Mouse (Mus musculus) midbrain, embryonic 16.5 days (tissue): ENCODE data around the gene Syt1. TPM values are rescaled to one million over a fixed set of nuclear protein-coding genes. Genes with fewer than 3 reads are reported as not detected.

ENCODE experiments used
- ATAC-seq: fragments of 200-750 bp; cut with Nextera tagmentation; 2 replicates; pipeline ENCODE4 v1.8.0; 2017; ENCODE audit warnings: moderate TSS enrichment
- H3K27ac ChIP-seq: fragments of 300-500 bp; sonication (generic); 2 replicates; pipeline ENCODE4 v1.5.1; 2014; ENCODE audit warnings: mild to moderate bottlenecking, low read length, mixed read lengths
- H3K27me3 ChIP-seq: fragments of 300-500 bp; sonication (generic); 2 replicates; pipeline ENCODE4 v1.6.1; 2014; ENCODE audit warnings: low read depth, low read length, mixed read lengths; ENCODE audit not compliant: control insufficient read depth, insufficient read depth
- H3K36me3 ChIP-seq: fragments of 300-500 bp; sonication (generic); 2 replicates; pipeline ENCODE4 v1.6.1; 2014; ENCODE audit warnings: mild to moderate bottlenecking, low read length, moderate library complexity, mixed read lengths; ENCODE audit not compliant: control insufficient read depth, insufficient read depth
- H3K4me1 ChIP-seq: fragments of 300-500 bp; sonication (generic); 2 replicates; pipeline ENCODE4 v1.6.1; 2014; ENCODE audit warnings: mild to moderate bottlenecking, low read length, mixed read lengths; ENCODE audit not compliant: control insufficient read depth, insufficient read depth
- H3K4me2 ChIP-seq: fragments of 300-500 bp; sonication (generic); 2 replicates; pipeline ENCODE4 v1.6.1; 2014; ENCODE audit warnings: mild to moderate bottlenecking, low read length, mixed read lengths
- H3K4me3 ChIP-seq: fragments of 300-500 bp; sonication (generic); 2 replicates; pipeline ENCODE4 v1.5.1; 2014; ENCODE audit warnings: low read depth, mild to moderate bottlenecking, low read length, moderate library complexity, mixed read lengths
- H3K9ac ChIP-seq: fragments of 300-500 bp; sonication (generic); 2 replicates; pipeline ENCODE4 v1.6.1; 2014; ENCODE audit warnings: low read depth, low read length, mixed read lengths
- H3K9me3 ChIP-seq: fragments of 300-500 bp; sonication (generic); replicated peaks from 2 replicates; pipeline ENCODE4 v1.6.1; 2014; ENCODE audit warnings: mild to moderate bottlenecking, low read length, mixed read lengths; ENCODE audit not compliant: control insufficient read depth, poor library complexity, severe bottlenecking
- WGBS: fragments of 180-500 bp; shearing (Covaris S2); extraction: QIAGEN DNeasy Blood & Tissue Kit; methylation state at CpG from one replicate; pipeline ENCODE4 v1.1.7; 2014; 5-methylcytosine and 5-hydroxymethylcytosine counted together
- polyA plus RNA-seq: library from polyadenylated mRNA; unstranded; fragments of >200 nt; fragmentation: Nextera tagmentation; extraction: Ambion mirVana; gene quantifications from 2 replicates; pipeline ENCODE4 v1.2.1, GENCODE M21; 2015

Syt1 gene
- polyA plus RNA-seq, 1 experiment from 2014 or later, result 146 TPM

DNA sequence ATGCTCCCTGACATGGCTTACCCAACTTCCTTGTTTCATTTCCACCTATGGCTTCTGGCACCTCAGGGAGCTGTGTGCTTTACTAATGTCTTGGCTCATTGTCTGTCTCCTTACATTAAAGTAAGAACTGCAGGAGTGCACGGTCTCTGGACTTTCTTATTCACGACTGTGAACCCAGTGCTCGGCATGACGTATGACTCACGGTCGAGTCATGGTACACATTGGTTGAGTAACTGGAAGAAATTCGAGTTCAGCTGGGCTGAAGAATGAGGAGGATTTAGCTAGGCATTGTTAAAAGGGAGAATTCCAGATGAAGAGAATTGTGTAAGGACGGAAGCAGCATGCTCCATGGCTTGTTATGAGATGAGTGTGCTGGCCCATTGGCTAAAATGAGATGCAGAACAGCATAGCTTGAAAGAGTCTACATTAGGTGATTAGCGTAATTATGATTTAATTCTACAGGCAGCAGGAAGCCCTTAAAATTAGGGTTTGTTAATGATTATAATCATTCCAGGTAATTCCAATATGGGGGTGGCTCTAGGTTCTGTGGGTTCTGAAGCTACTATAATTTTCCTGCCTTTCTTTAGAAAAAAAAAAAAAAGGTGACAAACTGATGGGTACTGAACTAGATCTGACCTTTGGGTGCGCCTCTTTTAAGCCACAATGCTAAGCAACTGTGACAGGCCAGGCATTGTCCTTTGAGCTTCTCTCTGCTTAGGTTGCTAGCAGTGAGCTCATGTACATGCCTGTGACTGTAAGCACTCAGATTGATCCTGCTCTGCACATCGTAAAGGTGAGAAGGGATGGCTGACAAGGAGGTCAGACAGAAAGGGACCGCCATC lies 429.0 kb downstream of the Syt1 start:
- Histone ChIP-seq H3K4me2 (no peak overlapping the region), H3K9me3 (no peaks in the 10 kb centered on the region), H3K27ac (no peak overlapping the region), H3K4me3 (no peak overlapping the region), H3K36me3 (no peaks in the 10 kb centered on the region), H3K27me3 (no peaks in the 10 kb centered on the region), H3K4me1 (peaks cover 3% of the 10 kb centered on the region), H3K9ac (no peak overlapping the region)
- ATAC-seq, result peak; percentile 8; the same call in 1 of the 2 replicates
- 58% methylated on average over 12 of the region's 12 CpGs for WGBS

DNA sequence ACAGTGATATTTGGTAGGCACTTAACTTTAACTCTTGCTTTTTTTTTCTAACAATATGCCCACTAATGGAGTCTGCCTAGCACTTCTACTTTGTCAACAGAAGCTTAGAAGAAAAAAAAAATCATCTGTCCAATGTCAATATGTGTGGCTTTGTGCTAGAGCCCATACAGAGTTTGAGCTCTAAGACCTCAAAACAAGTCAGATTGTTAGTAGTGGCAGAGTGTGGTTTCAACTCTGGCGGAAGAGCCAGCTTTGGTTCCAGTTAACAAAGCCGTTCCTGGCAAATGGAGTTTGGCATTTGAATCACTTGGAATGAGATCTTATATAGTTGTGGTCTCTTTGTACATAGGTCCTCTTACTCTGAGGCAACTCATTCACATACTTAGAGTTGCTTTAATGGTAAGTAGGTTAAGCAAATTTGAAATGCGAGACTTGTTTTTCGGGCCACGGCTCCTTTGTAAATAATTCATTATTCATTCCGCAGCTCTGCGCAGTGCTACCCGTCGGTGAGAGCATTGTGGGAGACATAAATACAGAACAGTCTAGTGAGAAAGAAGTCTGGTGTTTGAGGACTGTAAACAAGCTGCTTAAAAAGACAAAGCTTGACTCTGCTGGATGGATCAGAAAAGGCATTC lies 429.9 kb downstream of the Syt1 start:
- peak; percentile 84 for ATAC-seq
- Histone ChIP-seq H3K4me1 (peaks cover 3% of the 10 kb centered on the region), H3K9me3 (no peaks in the 10 kb centered on the region), H3K36me3 (no peaks in the 10 kb centered on the region), H3K27me3 (no peaks in the 10 kb centered on the region), H3K4me2 (no peak overlapping the region), H3K9ac (no peak overlapping the region), H3K27ac (no peak overlapping the region), H3K4me3 (no peak overlapping the region)
- WGBS, result 43% methylated on average over 9 of the region's 9 CpGs

DNA sequence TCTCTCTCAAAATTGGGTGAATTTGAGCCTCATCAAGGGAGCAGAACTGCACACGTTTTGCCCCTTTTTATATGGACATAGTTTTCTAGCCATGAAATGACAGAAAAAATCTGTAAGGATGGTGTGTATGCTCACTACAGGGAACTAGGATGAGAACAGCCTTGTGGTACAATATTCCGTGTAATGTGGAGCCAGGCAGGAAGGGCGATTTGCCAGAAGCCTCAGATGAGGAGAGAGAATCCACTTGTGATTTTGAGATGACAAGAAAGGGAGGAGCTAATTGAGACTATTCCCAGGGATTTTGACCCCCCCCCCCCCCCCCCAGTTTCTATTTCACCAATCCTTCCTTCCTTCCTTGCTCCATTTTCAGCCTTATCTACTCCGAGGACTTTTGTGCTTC lies 431.4 kb downstream of the Syt1 start:
- Histone ChIP-seq H3K9me3 (no peaks in the 10 kb centered on the region), H3K27ac (no peak overlapping the region), H3K9ac (no peak overlapping the region), H3K4me2 (no peak overlapping the region), H3K4me1 (peaks cover 3% of the 10 kb centered on the region), H3K4me3 (no peak overlapping the region), H3K27me3 (no peaks in the 10 kb centered on the region), H3K36me3 (no peaks in the 10 kb centered on the region)
- WGBS, result 89% methylated on average over 4 of the region's 4 CpGs
- ATAC-seq, result no peak

DNA sequence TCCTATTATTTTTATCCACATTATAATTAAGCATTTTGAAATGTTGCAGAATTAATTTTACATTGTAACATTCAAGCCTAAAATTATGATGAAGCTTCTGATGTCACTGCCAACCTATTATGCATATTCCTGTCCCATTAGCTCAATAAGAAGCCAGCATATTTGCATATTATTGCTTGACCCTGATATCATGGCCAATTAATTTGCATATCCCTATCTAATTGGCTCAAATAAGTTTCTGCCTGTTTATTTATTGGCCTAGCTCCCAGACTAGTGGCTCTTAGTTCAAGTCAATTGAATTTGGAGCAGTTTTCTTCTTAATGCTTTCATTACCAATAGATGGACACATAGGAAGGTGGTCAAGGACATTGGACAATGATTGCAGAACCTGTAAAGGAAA lies 433.2 kb downstream of the Syt1 start:
- H3K4me2 ChIP-seq, result no peak overlapping the region

DNA sequence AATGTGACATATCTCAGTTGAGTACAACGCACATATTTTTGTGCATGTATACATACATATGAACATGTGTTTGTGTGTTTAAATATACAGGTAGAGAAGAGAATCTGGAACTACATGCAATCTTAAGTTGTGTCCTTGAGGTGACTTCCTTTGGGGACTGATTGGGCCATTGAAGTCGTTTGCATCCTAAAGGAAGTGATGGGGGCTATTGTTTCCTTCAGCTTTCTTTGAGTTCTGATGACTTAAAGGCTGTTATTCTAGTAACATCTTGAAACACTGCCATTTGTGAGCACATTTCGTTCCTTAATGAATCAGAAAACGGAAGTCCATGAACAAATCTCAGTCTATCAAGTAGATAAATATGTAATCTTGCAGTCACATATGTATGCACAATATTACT lies 438.0 kb downstream of the Syt1 start:
- Histone ChIP-seq H3K36me3 (no peaks in the 10 kb centered on the region), H3K4me3 (no peak overlapping the region), H3K9me3 (no peaks in the 10 kb centered on the region), H3K9ac (no peak overlapping the region), H3K4me1 (peaks cover 2% of the 10 kb centered on the region; the same call in 1 of the 2 replicates), H3K4me2 (no peak overlapping the region), H3K27ac (no peak overlapping the region), H3K27me3 (no peaks in the 10 kb centered on the region)
- ATAC-seq, result no peak
- WGBS, result 82% methylated on average over 4 of the region's 4 CpGs

More for the DNA sequence above, 433.2 kb downstream of the Syt1 start:
- Histone ChIP-seq H3K27me3 (no peaks in the 10 kb centered on the region), H3K4me1 (no peaks in the 10 kb centered on the region; the same call in 1 of the 2 replicates), H3K4me3 (no peak overlapping the region), H3K36me3 (no peaks in the 10 kb centered on the region), H3K9ac (no peak overlapping the region), H3K9me3 (no peaks in the 10 kb centered on the region), H3K27ac (no peak overlapping the region)
- ATAC-seq, result no peak

DNA sequence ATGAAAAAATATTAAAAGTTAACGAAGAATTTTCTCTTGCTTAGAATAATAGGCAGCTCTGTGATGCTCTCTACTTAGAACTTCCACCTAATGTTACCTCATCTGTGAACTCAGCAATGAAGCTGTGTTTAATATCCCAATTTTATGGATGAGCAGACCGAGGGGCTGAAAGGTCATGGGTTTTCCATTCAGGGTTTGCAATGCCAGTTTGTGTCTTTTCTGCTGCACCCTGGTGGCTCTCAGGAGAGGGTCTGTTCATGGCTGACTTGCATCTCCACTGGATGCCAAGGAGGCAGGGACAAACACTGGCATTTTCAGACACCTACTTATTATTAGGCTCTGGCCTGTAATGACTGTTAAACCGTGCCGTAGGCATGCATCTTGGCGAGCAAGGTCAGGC lies 439.7 kb downstream of the Syt1 start:
- no peak overlapping the region for H3K4me3 ChIP-seq
- no peak for ATAC-seq
- no peaks in the 10 kb centered on the region for H3K36me3 ChIP-seq
- no peak overlapping the region for H3K4me2 ChIP-seq
- H3K9ac ChIP-seq, result no peak overlapping the region
- H3K27ac ChIP-seq, result no peak overlapping the region
- no peaks in the 10 kb centered on the region; the same call in 1 of the 2 replicates for H3K9me3 ChIP-seq
- H3K27me3 ChIP-seq, result no peaks in the 10 kb centered on the region
- H3K4me1 ChIP-seq, result 0 out of 2 replicates have a peak, but pooled peaks cover 2% of the 10 kb centered on the region
- WGBS, result 52% methylated on average over 5 of the region's 5 CpGs

DNA sequence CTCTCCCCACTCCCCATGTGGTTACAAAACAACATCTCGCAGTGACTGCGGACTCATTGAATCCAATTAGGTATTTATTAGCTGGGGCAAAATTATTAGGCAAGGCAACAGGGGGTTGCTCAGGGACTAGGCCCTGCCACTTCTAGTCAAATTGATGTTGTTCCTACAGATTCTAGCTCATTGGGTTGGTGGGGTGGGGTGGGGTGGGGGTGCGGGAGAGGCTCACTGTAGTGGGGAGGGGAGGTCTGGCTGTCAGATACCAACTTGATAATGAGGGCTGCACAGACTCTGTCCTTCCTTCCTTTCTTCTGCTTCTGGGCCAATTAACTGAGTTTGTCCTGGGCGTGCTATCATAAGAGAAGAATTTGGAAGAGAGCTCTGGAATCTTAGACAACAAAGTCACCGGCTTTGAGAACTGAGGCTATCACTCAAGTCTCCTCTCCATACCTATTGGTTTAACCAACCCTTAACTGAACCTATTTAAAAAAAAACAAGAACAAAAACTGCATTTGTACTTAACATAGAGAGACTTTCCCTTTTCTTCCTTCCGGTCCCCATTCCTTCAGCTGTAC lies 441.1 kb downstream of the Syt1 start:
- ATAC-seq, result no peak
- Histone ChIP-seq H3K9ac (no peak overlapping the region), H3K4me2 (no peak overlapping the region), H3K36me3 (no peaks in the 10 kb centered on the region), H3K9me3 (no peaks in the 10 kb centered on the region; the same call in 1 of the 2 replicates), H3K4me1 (0 out of 2 replicates have a peak, but pooled peaks cover 2% of the 10 kb centered on the region), H3K27ac (no peak overlapping the region), H3K4me3 (no peak overlapping the region), H3K27me3 (no peaks in the 10 kb centered on the region)
- 81% methylated on average over 6 of the region's 6 CpGs for WGBS

DNA sequence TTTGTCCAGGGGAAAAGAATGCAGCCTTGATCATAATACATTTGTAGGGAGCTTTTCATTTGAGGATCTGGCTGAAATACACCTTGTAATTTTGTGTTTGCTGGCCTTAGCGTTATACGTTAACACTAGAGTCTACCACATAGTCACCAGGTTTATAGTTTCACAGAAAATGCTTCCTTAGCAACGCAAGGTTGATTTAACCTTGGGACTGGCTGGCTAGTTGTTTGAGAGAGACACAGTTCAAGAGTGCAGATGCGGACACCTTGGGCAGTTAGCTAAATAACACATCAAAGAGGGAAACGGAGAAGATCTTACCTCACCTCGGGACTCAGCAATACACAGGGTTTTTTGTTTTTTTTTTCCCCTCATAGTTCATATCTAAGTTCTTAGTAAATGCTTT lies 441.9 kb downstream of the Syt1 start:
- no peak overlapping the region for H3K4me2 ChIP-seq
- H3K27ac ChIP-seq, result no peak overlapping the region

DNA sequence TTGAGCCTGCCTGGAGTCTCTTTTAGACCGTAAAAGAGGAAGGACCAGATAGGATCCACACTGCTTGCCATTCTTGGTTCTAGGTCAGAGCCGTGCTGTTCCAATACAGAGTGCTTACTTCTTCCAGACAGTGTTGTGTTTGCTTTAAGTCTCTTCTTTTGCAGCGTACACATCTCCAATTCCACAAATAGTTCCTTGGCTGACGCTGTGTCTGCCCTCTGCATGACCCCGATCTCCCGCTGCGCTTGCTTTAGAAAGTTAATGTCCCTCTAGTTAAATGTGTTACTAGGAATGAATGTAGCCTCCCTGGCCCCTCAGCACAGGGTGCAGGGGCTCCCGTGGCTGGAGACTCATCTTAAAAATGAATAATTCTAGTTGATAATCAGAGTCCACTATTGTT lies 442.6 kb downstream of the Syt1 start:
- WGBS, result 19% methylated on average over 8 of the region's 8 CpGs
- Histone ChIP-seq H3K4me1 (0 out of 2 replicates have a peak, but pooled peaks cover 2% of the 10 kb centered on the region), H3K27me3 (no peaks in the 10 kb centered on the region), H3K9ac (no peak overlapping the region), H3K9me3 (no peaks in the 10 kb centered on the region; the same call in 1 of the 2 replicates), H3K27ac (no peak overlapping the region), H3K4me3 (no peak overlapping the region), H3K4me2 (no peak overlapping the region), H3K36me3 (no peaks in the 10 kb centered on the region)
- no peak for ATAC-seq

More for the DNA sequence above, 441.9 kb downstream of the Syt1 start:
- WGBS, result 59% methylated on average over 6 of the region's 6 CpGs
- H3K36me3 ChIP-seq, result no peaks in the 10 kb centered on the region
- H3K27me3 ChIP-seq, result no peaks in the 10 kb centered on the region
- no peak overlapping the region for H3K4me3 ChIP-seq
- no peaks in the 10 kb centered on the region; the same call in 1 of the 2 replicates for H3K9me3 ChIP-seq
- H3K4me1 ChIP-seq, result 0 out of 2 replicates have a peak, but pooled peaks cover 2% of the 10 kb centered on the region
- no peak overlapping the region for H3K9ac ChIP-seq
- ATAC-seq, result no peak
